Mouse (Mus musculus) lung, postnatal 0 days (tissue): ENCODE measurements around the gene Tmprss7.

Experiments
- CTCF ChIP-seq: IDR thresholded peaks from 2 replicates; pipeline ENCODE4 v1.5.1; 2016; ENCODE audit warnings: antibody characterized with exemption, mild to moderate bottlenecking
- EP300 ChIP-seq: IDR thresholded peaks from 2 replicates; pipeline ENCODE4 v1.6.1; 2016; ENCODE audit warnings: antibody characterized with exemption, mild to moderate bottlenecking, control low read depth

- TF ChIP-seq EP300 (no peak), CTCF (no peak)
Measured at GRCm38 (mm10) chr16:45635826-45636225, 57.6 kb downstream of the Tmprss7 start.
